Mouse (Mus musculus) MEL (cell line): ENCODE measurements at regions not wholly inside any gene's neighbourhood (a gene's known extent, or its start where the extent isn't known, plus 50 kb on each side); places are given as distances from the start of the nearest gene placed in this dataset.

Source experiments
- DNase-seq: peaks from one replicate; pipeline ENCODE4 v3.0.0; 2011; ENCODE audit warnings: low read depth, low spot score
- H3K27ac ChIP-seq: 2 replicates; pipeline ENCODE4 v1.5.1; 2012; ENCODE audit warnings: low read depth, mild to moderate bottlenecking, control low read depth, low read length, moderate library complexity; ENCODE audit not compliant: control insufficient read depth
- H3K27me3 ChIP-seq, 2 experiments: fragments of 150-350 bp in 1 of 2; sonication (generic) in 1 of 2; 2 replicates each; pipeline ENCODE4 v1.6.1; 2012; ENCODE audit warnings: low read length in 2 of 2, mild to moderate bottlenecking in 2 of 2, improper control_type of control experiment in 1 of 2, moderate library complexity in 1 of 2; ENCODE audit not compliant: insufficient read depth in 2 of 2, control insufficient read depth in 1 of 2
- H3K36me3 ChIP-seq, 2 experiments: 2 replicates each; pipeline ENCODE4 v1.6.1; 2012 to 2014; ENCODE audit warnings: low read length in 2 of 2, improper control_type of control experiment in 1 of 2, inconsistent platforms in 1 of 2, mild to moderate bottlenecking in 1 of 2; ENCODE audit not compliant: insufficient read depth in 2 of 2, control insufficient read depth in 1 of 2
- H3K4me1 ChIP-seq, 2 experiments: fragments of 150-350 bp in 1 of 2; sonication (generic) in 1 of 2; 2 replicates each; pipeline ENCODE4 v1.6.1; 2012; ENCODE audit warnings: low read length in 2 of 2, improper control_type of control experiment in 1 of 2, mild to moderate bottlenecking in 1 of 2; ENCODE audit not compliant: insufficient read depth in 2 of 2, control insufficient read depth in 1 of 2
- H3K4me3 ChIP-seq, 2 experiments: fragments of 150-350 bp in 1 of 2; sonication (generic) in 1 of 2; 2 replicates each; pipeline ENCODE4 v1.5.1; 2012; ENCODE audit warnings: low read depth in 2 of 2, low read length in 2 of 2, mild to moderate bottlenecking in 2 of 2, moderate library complexity in 2 of 2, control low read depth in 1 of 2, improper control_type of control experiment in 1 of 2; ENCODE audit not compliant: control insufficient read depth in 1 of 2, insufficient read depth in 1 of 2
- H3K79me2 ChIP-seq: 2 replicates; pipeline ENCODE4 v1.6.1; 2012; ENCODE audit warnings: mild to moderate bottlenecking, low read length, moderate library complexity; ENCODE audit not compliant: control insufficient read depth, poor library complexity, insufficient read depth
- H3K9ac ChIP-seq: 2 replicates; pipeline ENCODE4 v1.6.1; 2012; ENCODE audit warnings: low read depth, mild to moderate bottlenecking, control low read depth, low read length, moderate library complexity; ENCODE audit not compliant: control insufficient read depth, poor library complexity, severe bottlenecking
- H3K9me3 ChIP-seq: fragments of 150-350 bp; sonication (generic); replicated peaks from 2 replicates; pipeline ENCODE4 v1.6.1; 2012; ENCODE audit warnings: mild to moderate bottlenecking, low read length, improper control_type of control experiment, moderate library complexity; ENCODE audit not compliant: insufficient read depth
- CHD1 ChIP-seq: IDR thresholded peaks from 2 replicates; pipeline ENCODE4 v1.6.1; 2012; ENCODE audit warnings: low read depth, mild to moderate bottlenecking, inconsistent platforms, low read length, improper control_type of control experiment
- ELF1 ChIP-seq: IDR thresholded peaks from 2 replicates; pipeline ENCODE4 v1.6.1; 2014; ENCODE audit warnings: low read depth, mild to moderate bottlenecking, inconsistent platforms, low read length, improper control_type of control experiment, moderate library complexity
- GATA1 ChIP-seq: IDR thresholded peaks from 2 replicates; pipeline ENCODE4 v1.6.1; 2011; ENCODE audit warnings: low read depth, low read length, improper control_type of control experiment
- KAT2A ChIP-seq: conservative IDR thresholded peaks from 2 replicates; pipeline ENCODE4 v1.6.1; 2012; ENCODE audit warnings: low read depth, low read length, improper control_type of control experiment, inconsistent platforms
- MAX ChIP-seq: IDR thresholded peaks from 2 replicates; pipeline ENCODE4 v1.6.1; 2011; ENCODE audit warnings: low read length, improper control_type of control experiment
- MYC ChIP-seq: IDR thresholded peaks from 2 replicates; pipeline ENCODE4 v1.6.1; 2011; ENCODE audit warnings: low read depth, mild to moderate bottlenecking, low read length, improper control_type of control experiment, moderate library complexity
- NRF1 ChIP-seq: IDR thresholded peaks from 2 replicates; pipeline ENCODE4 v1.6.1; 2014; ENCODE audit warnings: low read depth, mild to moderate bottlenecking, inconsistent platforms, low read length, improper control_type of control experiment, moderate library complexity; ENCODE audit not compliant: poor library complexity, insufficient read depth, severe bottlenecking
- POLR2AphosphoS5 ChIP-seq: IDR thresholded peaks from 2 replicates; pipeline ENCODE4 v1.6.1; 2012; ENCODE audit warnings: low read depth, borderline replicate concordance, mild to moderate bottlenecking, inconsistent platforms, low read length, moderate library complexity, mixed read lengths
- RAD21 ChIP-seq: IDR thresholded peaks from 2 replicates; pipeline ENCODE4 v1.6.1; 2011; ENCODE audit warnings: mild to moderate bottlenecking, low read depth, low read length, improper control_type of control experiment
- SMC3 ChIP-seq: IDR thresholded peaks from 2 replicates; pipeline ENCODE4 v1.6.1; 2011; ENCODE audit warnings: low read depth, low read length, improper control_type of control experiment
- TBP ChIP-seq: IDR thresholded peaks from 2 replicates; pipeline ENCODE4 v1.8.0; 2011; ENCODE audit warnings: low read depth, low read length, improper control_type of control experiment
- UBTF ChIP-seq: IDR thresholded peaks from 2 replicates; pipeline ENCODE4 v1.6.1; 2012; ENCODE audit warnings: low read depth, mild to moderate bottlenecking, inconsistent platforms, low read length, improper control_type of control experiment, moderate library complexity, borderline replicate concordance; ENCODE audit not compliant: insufficient read depth
- USF1 ChIP-seq: IDR thresholded peaks from 2 replicates; pipeline ENCODE4 v1.6.1; 2014; ENCODE audit warnings: low read depth, mild to moderate bottlenecking, inconsistent platforms, low read length, improper control_type of control experiment, moderate library complexity
- ZC3H11A ChIP-seq: IDR thresholded peaks from 2 replicates; pipeline ENCODE4 v1.6.1; 2012; ENCODE audit warnings: low read depth, mild to moderate bottlenecking, inconsistent platforms, low read length, improper control_type of control experiment
- ZNF384 ChIP-seq: IDR thresholded peaks from 2 replicates; pipeline ENCODE4 v1.6.1; 2012; ENCODE audit warnings: low read depth, mild to moderate bottlenecking, inconsistent platforms, low read length, improper control_type of control experiment

DNA sequence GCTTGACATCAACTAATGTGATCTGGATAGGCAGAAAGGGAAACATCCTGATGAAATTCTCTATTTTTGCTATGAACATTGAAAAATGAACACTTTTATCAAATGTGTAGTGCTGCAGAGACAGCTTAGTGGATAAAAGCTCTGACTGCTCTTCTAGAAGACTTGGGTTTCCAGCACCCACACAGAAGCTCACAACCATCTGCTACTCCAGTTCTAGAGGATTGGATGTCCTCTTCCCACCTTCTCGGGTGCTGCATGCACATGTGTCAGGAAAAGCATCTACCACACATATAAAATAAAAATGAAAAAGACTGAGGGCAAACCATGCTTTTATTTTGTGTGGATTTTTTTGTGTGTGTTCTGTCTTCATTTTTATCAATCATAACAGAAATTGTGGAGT, 253.6 kb upstream of the Ccnh start:
- no peak for DNase-seq
- H3K9ac ChIP-seq = no peak overlapping the region
- H3K4me3 ChIP-seq = no peak overlapping the region
- H3K27ac ChIP-seq = no peak overlapping the region
- H3K36me3 ChIP-seq = no peaks in the 10 kb centered on the region
- no peak for TF ChIP-seq MAX
- no peaks in the 10 kb centered on the region for H3K4me1 ChIP-seq
- no peaks in the 10 kb centered on the region for H3K9me3 ChIP-seq
- no peaks in the 10 kb centered on the region for H3K79me2 ChIP-seq
- no peaks in the 10 kb centered on the region for H3K27me3 ChIP-seq

DNA sequence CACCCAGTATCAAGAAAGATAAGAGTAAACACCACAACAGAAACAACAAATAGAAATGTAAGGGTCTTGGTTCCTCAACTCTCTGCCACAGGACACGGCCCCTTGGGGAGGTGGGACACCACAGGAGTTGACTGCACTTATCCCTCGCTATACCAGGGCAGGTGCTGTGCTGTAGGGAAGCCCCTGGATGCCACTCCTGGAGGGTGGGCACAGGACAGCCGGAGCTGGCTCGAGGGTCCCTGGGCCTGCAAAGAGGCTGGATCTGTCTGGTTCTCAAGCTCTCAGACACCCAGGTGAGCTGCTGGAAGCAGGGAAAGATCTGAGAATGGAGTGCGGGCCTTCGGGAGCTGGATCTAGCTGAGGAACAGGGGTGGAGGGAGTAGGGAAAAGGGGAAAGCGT, 249.5 kb upstream of the Ccnh start:
- H3K4me1 ChIP-seq = no peaks in the 10 kb centered on the region
- no peaks in the 10 kb centered on the region for H3K79me2 ChIP-seq
- H3K4me3 ChIP-seq = no peak overlapping the region
- no peak for DNase-seq
- no peaks in the 10 kb centered on the region for H3K9me3 ChIP-seq
- TF ChIP-seq CHD1 (no peak), ZC3H11A (no peak), UBTF (no peak), RAD21 (no peak), NRF1 (no peak), USF1 (no peak), MAX (no peak), SMC3 (no peak), POLR2AphosphoS5 (no peak)
- H3K27me3 ChIP-seq = no peaks in the 10 kb centered on the region
- no peak overlapping the region for H3K9ac ChIP-seq
- no peak overlapping the region for H3K27ac ChIP-seq
- no peaks in the 10 kb centered on the region for H3K36me3 ChIP-seq

DNA sequence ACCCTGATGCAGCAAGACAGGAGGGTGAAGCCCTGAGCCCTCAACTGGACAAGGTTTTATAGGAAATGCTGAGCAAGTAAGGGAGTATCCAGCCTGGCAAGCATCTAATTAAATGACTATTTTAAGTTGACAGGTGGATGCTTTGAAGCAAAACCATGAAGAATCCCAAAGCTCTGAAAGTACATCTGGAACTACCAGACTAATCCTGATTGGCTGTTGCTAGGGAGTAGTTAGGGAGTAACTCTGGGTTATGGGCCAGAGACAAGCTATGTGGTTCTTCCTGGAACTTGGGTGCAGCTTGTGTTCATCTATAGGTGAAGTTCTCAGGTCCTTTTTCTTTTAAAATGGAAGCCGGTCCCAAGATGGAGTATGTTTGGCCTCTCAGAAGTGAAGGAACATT, 248.3 kb upstream of the Ccnh start:
- no peak for TF ChIP-seq GATA1
- no peak for TF ChIP-seq ELF1
- TF ChIP-seq KAT2A = no peak
- no peak for TF ChIP-seq ZNF384
- no peak for TF ChIP-seq TBP
- TF ChIP-seq MYC = no peak
- Histone ChIP-seq H3K79me2 (no peaks in the 10 kb centered on the region), H3K36me3 (no peaks in the 10 kb centered on the region), H3K27me3 (no peaks in the 10 kb centered on the region), H3K4me1 (no peaks in the 10 kb centered on the region), H3K9me3 (no peaks in the 10 kb centered on the region), H3K4me3 (no peak overlapping the region), H3K9ac (no peak overlapping the region), H3K27ac (no peak overlapping the region)
- DNase-seq = no peak
